Mouse (Mus musculus): ENCODE measurements around the gene Unc5a. TPM values are rescaled to one million over a fixed set of nuclear protein-coding genes. Genes with fewer than 3 reads are reported as not detected.

The Unc5a gene
- total and polyA plus RNA-seq, 3 experiments = 0.17 TPM; not detected in 2

- H3K27ac ChIP-seq (ENCODE audit: insufficient read depth, low read depth) = no peak overlapping the region
- in situ Hi-C loops (cut with MboI; ENCODE audit: low pct_ligation_motif_present, low pct_unique_long_range_greater_than_20kb, low sequenced_read_pairs) = no loop called here
- no peak for TF ChIP-seq BHLHE40 (IDR thresholded peaks at IDR 0.05; ENCODE audit: low read depth, low read length)
- no peak for TF ChIP-seq MYC (IDR thresholded peaks at IDR 0.05; ENCODE audit: low read depth, low read length)
- no peak for TF ChIP-seq HCFC1 (IDR thresholded peaks at IDR 0.05; ENCODE audit: low read depth, low read length)
- no peak for TF ChIP-seq RAD21 (IDR thresholded peaks at IDR 0.05; ENCODE audit: low read depth, low read length)
- TF ChIP-seq CHD1 (IDR thresholded peaks at IDR 0.05; ENCODE audit: low read depth, low read length) = no peak
- no peak for TF ChIP-seq ZC3H11A (IDR thresholded peaks at IDR 0.05; ENCODE audit: low read depth, low read length)
- TF ChIP-seq NRF1 (IDR thresholded peaks at IDR 0.05; ENCODE audit: low read depth, low read length) = no peak
- no peak for TF ChIP-seq MEF2A (IDR thresholded peaks at IDR 0.05; ENCODE audit: borderline replicate concordance, low read depth, low read length)
- TF ChIP-seq TBP (conservative IDR thresholded peaks at IDR 0.05; ENCODE audit: low read depth, low read length) = no peak
- no peak for TF ChIP-seq TCF12 (IDR thresholded peaks at IDR 0.05; ENCODE audit: low read depth, low read length)
- no peak for TF ChIP-seq USF2 (conservative IDR thresholded peaks at IDR 0.05; ENCODE audit: low read depth, low read length)
- no peak for TF ChIP-seq EP300 (IDR thresholded peaks at IDR 0.05; ENCODE audit: low read length)
- no peak for TF ChIP-seq USF1 (IDR thresholded peaks at IDR 0.05; ENCODE audit: low read depth, low read length)
- TF ChIP-seq ELF1 (IDR thresholded peaks at IDR 0.05; ENCODE audit: low read depth, low read length) = no peak
- no peak for TF ChIP-seq MAX (IDR thresholded peaks at IDR 0.05; ENCODE audit: low read length)
- no peak for TF ChIP-seq MAZ (IDR thresholded peaks at IDR 0.05; ENCODE audit: low read depth, low read length)
- TF ChIP-seq RCOR1 (conservative IDR thresholded peaks at IDR 0.05; ENCODE audit: low read depth, low read length) = no peak
- H3K4me2 ChIP-seq (ENCODE audit: insufficient read depth, low read depth, poor library complexity, severe bottlenecking) = 0 out of 2 replicates have a peak overlapping the region, but pooled peaks have one; percentile 46
- DNase-seq (ENCODE audit: extremely low read depth) = no peak
- dilution Hi-C loops (cut with MboI; ENCODE audit: extremely low pct_ligation_motif_present, extremely low pct_unique_long_range_greater_than_20kb, low sequenced_read_pairs) = no loop called here
- H3K4me3 ChIP-seq (replicated peaks in 1 of 3; ENCODE audit: low read depth in 2 of 3, low read length in 2 of 3, poor library complexity in 1 of 3) = no peak overlapping the region
- no peaks in the 10 kb centered on the region for H3K9me3 ChIP-seq (replicated peaks; ENCODE audit: low read length)
- peaks cover 74% of the 10 kb centered on the region for H3K27me3 ChIP-seq (replicated peaks)
- no peaks in the 10 kb centered on the region for H3K79me2 ChIP-seq (replicated peaks; ENCODE audit: control insufficient read depth, extremely low read depth, insufficient read depth, poor library complexity, severe bottlenecking)
- no peaks in the 10 kb centered on the region for H3K4me1 ChIP-seq (ENCODE audit: control insufficient read depth in 1 of 2, insufficient read depth in 2 of 2)
- no peak overlapping the region for H3K9ac ChIP-seq (ENCODE audit: insufficient read depth, low read depth)
- no peaks in the 10 kb centered on the region for H3K36me3 ChIP-seq (replicated peaks in 1 of 2; ENCODE audit: control insufficient read depth in 1 of 2, insufficient read depth in 1 of 2, low read length in 1 of 2)
These were observed 381 bp downstream of the Unc5a start for GRCm38 (mm10) chr13:54949592-54949991.

GRCm38 (mm10) chr13:54950131-54950530, 920 bp downstream of the Unc5a start:
- H3K79me2 ChIP-seq (replicated peaks; ENCODE audit: control insufficient read depth, extremely low read depth, insufficient read depth, poor library complexity, severe bottlenecking) = no peaks in the 10 kb centered on the region
- dilution Hi-C loops (cut with MboI; ENCODE audit: extremely low pct_ligation_motif_present, extremely low pct_unique_long_range_greater_than_20kb, low sequenced_read_pairs) = no loop called here
- no peaks in the 10 kb centered on the region for H3K4me1 ChIP-seq (ENCODE audit: control insufficient read depth in 1 of 2, insufficient read depth in 2 of 2)
- in situ Hi-C loops (cut with MboI; ENCODE audit: low pct_ligation_motif_present, low pct_unique_long_range_greater_than_20kb, low sequenced_read_pairs) = no loop called here
- H3K9me3 ChIP-seq (replicated peaks; ENCODE audit: low read length) = no peaks in the 10 kb centered on the region
- H3K4me2 ChIP-seq (ENCODE audit: insufficient read depth, low read depth, poor library complexity, severe bottlenecking) = no peak overlapping the region
- H3K36me3 ChIP-seq (replicated peaks in 1 of 2; ENCODE audit: control insufficient read depth in 1 of 2, insufficient read depth in 1 of 2, low read length in 1 of 2) = no peaks in the 10 kb centered on the region
- H3K27me3 ChIP-seq (replicated peaks) = peaks cover 75% of the 10 kb centered on the region
- no peak overlapping the region for H3K27ac ChIP-seq (ENCODE audit: insufficient read depth, low read depth)
- TF ChIP-seq POLR2AphosphoS2 (IDR thresholded peaks at IDR 0.05; ENCODE audit: low read depth, low read length) = no peak
- no peak for TF ChIP-seq MEF2A (IDR thresholded peaks at IDR 0.05; ENCODE audit: borderline replicate concordance, low read depth, low read length)
- no peak for TF ChIP-seq CHD2 (IDR thresholded peaks at IDR 0.05; ENCODE audit: low read length)
- no peak for TF ChIP-seq PAX5 (IDR thresholded peaks at IDR 0.05; ENCODE audit: low read length)
- TF ChIP-seq EP300 (IDR thresholded peaks at IDR 0.05; ENCODE audit: low read length) = no peak
- no peak for TF ChIP-seq RAD21 (IDR thresholded peaks at IDR 0.05; ENCODE audit: low read depth, low read length)
- TF ChIP-seq CHD1 (IDR thresholded peaks at IDR 0.05; ENCODE audit: low read depth, low read length) = no peak
- no peak for TF ChIP-seq KAT2A (IDR thresholded peaks at IDR 0.05; ENCODE audit: insufficient replicate concordance, low read length)
- TF ChIP-seq MAZ (IDR thresholded peaks at IDR 0.05; ENCODE audit: low read depth, low read length) = no peak
- TF ChIP-seq BHLHE40 (IDR thresholded peaks at IDR 0.05; ENCODE audit: low read depth, low read length) = no peak
- TF ChIP-seq JUND (conservative IDR thresholded peaks at IDR 0.05; ENCODE audit: low read depth, low read length) = no peak
- no peak for TF ChIP-seq NRF1 (IDR thresholded peaks at IDR 0.05; ENCODE audit: low read depth, low read length)
- TF ChIP-seq POLR2A (IDR thresholded peaks at IDR 0.05; ENCODE audit: low read depth, low read length) = no peak
- TF ChIP-seq ZNF384 (IDR thresholded peaks at IDR 0.05; ENCODE audit: low read depth, low read length) = no peak
- no peak for TF ChIP-seq ETS1 (conservative IDR thresholded peaks at IDR 0.05; ENCODE audit: low read depth, low read length)
- TF ChIP-seq ZC3H11A (IDR thresholded peaks at IDR 0.05; ENCODE audit: low read depth, low read length) = no peak
- no peak for TF ChIP-seq USF1 (IDR thresholded peaks at IDR 0.05; ENCODE audit: low read depth, low read length)
- TF ChIP-seq CTCF (conservative IDR thresholded peaks at IDR 0.05 in 1 of 2, IDR thresholded peaks at IDR 0.05 in 1 of 2; ENCODE audit: low read depth in 2 of 2, low read length in 2 of 2) = no peak
- DNase-seq (ENCODE audit: extremely low read depth) = no peak
- no peak overlapping the region for H3K9ac ChIP-seq (ENCODE audit: insufficient read depth, low read depth)
- H3K4me3 ChIP-seq (replicated peaks in 1 of 3; ENCODE audit: low read depth in 2 of 3, low read length in 2 of 3, poor library complexity in 1 of 3) = no peak overlapping the region

All from CH12.LX (cell line).